Mouse (Mus musculus): Measurements from ENCODE around the gene Ranbp3.

DNA sequence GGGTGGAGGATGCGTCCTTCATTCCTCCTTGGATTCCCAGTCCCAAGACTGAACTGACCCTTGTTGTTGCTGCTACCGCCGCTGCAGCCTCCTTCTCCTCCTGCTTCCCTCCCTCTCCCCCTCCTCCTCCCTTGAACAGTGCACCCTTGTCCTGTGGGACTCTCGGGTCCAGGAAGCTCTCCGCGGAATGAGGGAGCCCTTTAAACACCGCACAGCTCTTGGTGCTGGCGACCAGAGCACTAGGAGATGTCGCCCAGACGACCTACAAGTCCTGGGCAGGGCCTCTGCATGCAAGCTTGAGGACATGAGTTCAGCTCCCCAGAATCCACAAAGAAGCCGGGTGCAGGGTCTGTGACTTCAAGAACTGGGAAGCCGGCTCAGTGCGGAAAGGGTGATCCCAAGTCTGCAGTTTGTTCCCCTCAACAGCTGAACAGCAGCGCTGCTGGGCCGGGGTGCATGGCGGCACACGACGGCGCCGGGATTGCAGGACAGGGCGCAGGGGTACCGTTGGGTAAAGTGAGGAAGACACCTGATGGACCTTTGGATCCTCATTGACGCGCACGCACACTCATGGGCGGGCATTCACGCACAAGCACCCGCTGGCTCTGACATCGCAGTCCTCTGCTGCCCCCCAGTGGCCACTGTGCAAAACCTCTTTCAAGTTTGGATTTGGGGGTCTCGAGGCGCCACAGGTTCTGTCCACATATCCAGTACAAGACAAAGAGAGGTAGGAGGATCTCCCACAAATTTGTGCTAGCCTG, 4.5 kb upstream of the Ranbp3 start:
- TF ChIP-seq MAX (IDR thresholded peaks at IDR 0.05; ENCODE audit: low read length) = no peak
- TF ChIP-seq MEF2A (IDR thresholded peaks at IDR 0.05; ENCODE audit: extremely low read depth, insufficient replicate concordance, low read depth, low read length, poor library complexity, severe bottlenecking) = no peak

Data from MEL (cell line).